Mouse (Mus musculus) layer of hippocampus, postnatal 36 days (tissue): ENCODE results near the gene Spaca1. TPM values are rescaled to one million over a fixed set of nuclear protein-coding genes. Genes with fewer than 3 reads are reported as not detected.
"Not testable (repeated sequence)": the region's sequence is repeated elsewhere in the genome, so short reads cannot be mapped to it uniquely, and the experiment has no call there.

Experiments
- DNase-seq, 2 experiments: peaks; one replicate each; pipeline ENCODE4 v3.0.0; 2022
- total RNA-seq, 2 experiments: library from RNA; stranded (reverse); gene quantifications; 2 replicates each; pipeline ENCODE4 v1.2.3; 2021

Gene Spaca1
- under 1 TPM in 1 of 2 experiments, not detected in 1; 0.37 TPM for total RNA-seq

- DNase-seq: peak in 1 of 2 experiments; percentile 3
Measured at GRCm38 (mm10) chr4:34049571-34050255, at the start of gene Spaca1. Spaca1 (minus strand) TSS chr4:34050191.

GRCm38 (mm10) chr4:34087286-34087685 is 37.3 kb upstream of the Spaca1 start:
- DNase-seq: not testable (repeated sequence)

GRCm38 (mm10) chr4:34081064-34081463 is 31.1 kb upstream of the Spaca1 start:
- no peak for DNase-seq

- no peak for DNase-seq
Measured at GRCm38 (mm10) chr4:34069002-34069401, 19.0 kb upstream of the Spaca1 start.

GRCm38 (mm10) chr4:34058320-34058719 is 8.3 kb upstream of the Spaca1 start:
- no peak for DNase-seq

GRCm38 (mm10) chr4:34026771-34027170 is 23.2 kb downstream of the Spaca1 start:
- DNase-seq: no peak

- no peak for DNase-seq
Measured at GRCm38 (mm10) chr4:34021456-34021855, 28.5 kb downstream of the Spaca1 start.

GRCm38 (mm10) chr4:33996382-33996781 is 53.6 kb downstream of the Spaca1 start:
- DNase-seq: no peak

- no peak for DNase-seq
Measured at GRCm38 (mm10) chr4:33992687-33993086, 57.3 kb downstream of the Spaca1 start.

- no peak for DNase-seq
Measured at GRCm38 (mm10) chr4:33988466-33989089, 61.4 kb downstream of the Spaca1 start.

Other genes with a start within 250 kb of the Spaca1 start
- gene Cnr1, start 125.6 kb downstream of the Spaca1 start, total RNA-seq: 100 to 1,000 TPM; 171 to 199 TPM